Comparison of ENCODE assay signal across 15 mouse cellular contexts in genomic region chr7:122094564-122095330, GRCm38 (mm10). TPM values are rescaled to one million over a fixed set of nuclear protein-coding genes. Genes with fewer than 3 reads are reported as not detected.
DNase-seq lines count a peak whose midpoint lies in the region; ATAC-seq and TF ChIP-seq lines count a peak whose summit lies in the region.
"Had no signal": no experiment of that assay in that cellular context is flagged by ENCODE, and none has a peak within 500 bp of the region (broad histone marks: within the 10 kb centered on the region; RNA-seq: fewer than 3 reads in every experiment).

No protein-coding gene starts in this region.

- H3K9ac ChIP-seq in midbrain, embryonic 11.5 days (ENCODE audit: low read length) = no peak overlapping the region
- no peak overlapping the region for H3K9ac ChIP-seq in midbrain, postnatal 0 days (replicated peaks; ENCODE audit: low read length, poor library complexity, severe bottlenecking)
- H3K9ac ChIP-seq: limb, embryonic 13.5 days; stomach, embryonic 15.5 days had no signal

- no peak for TF ChIP-seq CTCF in gastrocnemius, adult 2 months (IDR thresholded peaks at IDR 0.05)
- TF ChIP-seq CTCF in midbrain, postnatal 0 days (IDR thresholded peaks at IDR 0.05) = no peak

- H3K27ac ChIP-seq in gastrocnemius, adult 2 months = 0 out of 2 replicates have a peak overlapping the region, but pooled peaks have one; percentile 16
- H3K27ac ChIP-seq in midbrain, embryonic 11.5 days (ENCODE audit: low read depth, low read length) = no peak overlapping the region
- H3K27ac ChIP-seq in midbrain, postnatal 0 days (ENCODE audit: low read depth, low read length) = no peak overlapping the region
- H3K27ac ChIP-seq: limb, embryonic 13.5 days; midbrain, embryonic 10.5 days; stomach, embryonic 15.5 days had no signal

- DNase-seq in gastrocnemius, adult 2 months = no peak
- DNase-seq in gastrocnemius, adult 8-10 months (ENCODE audit: low spot score in 2 of 2) = no peak
- peak; percentile 74 for DNase-seq in midbrain, embryonic 11.5 days (ENCODE audit: low spot score, missing footprints)
- DNase-seq in midbrain, postnatal 0 days (ENCODE audit: low spot score) = no peak
- peak; percentile 54 for DNase-seq in splenic B cell, adult 2 months (ENCODE audit: low read depth, low spot score)
- no peak for DNase-seq in c-Kit-positive CD71-positive TER-119-positive erythroid progenitor cells, embryonic 14.5 days (ENCODE audit: low spot score)
- DNase-seq: gastrocnemius, postnatal 10 days; retina, postnatal 1 day had no signal

- no peak overlapping the region for H3K4me3 ChIP-seq in gastrocnemius, adult 2 months
- H3K4me3 ChIP-seq in midbrain, embryonic 11.5 days (ENCODE audit: low read depth, low read length) = no peak overlapping the region
- no peak overlapping the region for H3K4me3 ChIP-seq in midbrain, postnatal 0 days (ENCODE audit: low read depth, low read length)
- H3K4me3 ChIP-seq: erythroblast, embryonic 14.5 days; limb, embryonic 13.5 days; midbrain, embryonic 10.5 days; stomach, embryonic 15.5 days had no signal

- no peak overlapping the region for H3K4me2 ChIP-seq in midbrain, embryonic 11.5 days
- no peak overlapping the region for H3K4me2 ChIP-seq in midbrain, postnatal 0 days (ENCODE audit: low read depth, low read length, poor library complexity, severe bottlenecking)
- H3K4me2 ChIP-seq: limb, embryonic 13.5 days; stomach, embryonic 15.5 days had no signal

- no peaks in the 10 kb centered on the region for H3K27me3 ChIP-seq in midbrain, embryonic 11.5 days (ENCODE audit: control insufficient read depth, insufficient read depth, low read length)
- no peaks in the 10 kb centered on the region for H3K27me3 ChIP-seq in midbrain, postnatal 0 days (ENCODE audit: insufficient read depth, low read length)
- no peaks in the 10 kb centered on the region for H3K27me3 ChIP-seq in splenic B cell, adult 2 months (ENCODE audit: control insufficient read depth, insufficient read depth, low read length, poor library complexity, severe bottlenecking)
- H3K27me3 ChIP-seq: limb, embryonic 13.5 days; stomach, embryonic 15.5 days had no signal

- WGBS in midbrain, embryonic 11.5 days = 94% methylated on average over 2 of the region's 2 CpGs
- 94% methylated on average over 2 of the region's 2 CpGs for whole genome bisulfite sequencing in midbrain, postnatal 0 days

- ATAC-seq in midbrain, embryonic 11.5 days (ENCODE audit: low FRiP score) = no peak
- no peak for ATAC-seq in midbrain, postnatal 0 days (ENCODE audit: low FRiP score)
- peak; percentile 70 for ATAC-seq in common myeloid progenitor, adult 5-6 weeks (replicated peaks; ENCODE audit: low read depth, poor library complexity, severe bottlenecking)
- no peak for ATAC-seq in frontal cortex, adult (ENCODE audit: low TSS enrichment)
- ATAC-seq: inflammation-experienced regulatory T-cells, adult 6 months had no signal

- intact Hi-C loops in gastrocnemius, adult 2 months (cut with DNase I) = loop anchor here (5.0 kb wide), 1 partner anchor 103 kb away; no protein-coding TSS in a partner anchor

- no peaks in the 10 kb centered on the region for H3K4me1 ChIP-seq in midbrain, embryonic 11.5 days (ENCODE audit: control insufficient read depth, insufficient read depth, low read length)
- no peaks in the 10 kb centered on the region for H3K4me1 ChIP-seq in midbrain, postnatal 0 days (ENCODE audit: insufficient read depth, low read length)
- H3K4me1 ChIP-seq: midbrain, embryonic 10.5 days; stomach, embryonic 15.5 days had no signal

- peaks cover 28% of the 10 kb centered on the region for H3K36me3 ChIP-seq in midbrain, embryonic 11.5 days (ENCODE audit: control insufficient read depth, insufficient read depth, low read length)
- peaks cover 55% of the 10 kb centered on the region for H3K36me3 ChIP-seq in midbrain, postnatal 0 days (ENCODE audit: insufficient read depth, low read length)
- peaks cover 13% of the 10 kb centered on the region; the same call in 1 of the 2 replicates for H3K36me3 ChIP-seq in splenic B cell, adult 2 months (ENCODE audit: control insufficient read depth, insufficient read depth, low read length, poor library complexity, severe bottlenecking)

- no peaks in the 10 kb centered on the region for H3K9me3 ChIP-seq in midbrain, embryonic 11.5 days (ENCODE audit: control insufficient read depth, low read length)
- H3K9me3 ChIP-seq in midbrain, postnatal 0 days (ENCODE audit: low read length) = no peaks in the 10 kb centered on the region
- H3K9me3 ChIP-seq: limb, embryonic 13.5 days; midbrain, embryonic 10.5 days; stomach, embryonic 15.5 days had no signal

RNA-seq across cellular contexts. Expression of gene Ndufab1, which starts 6.9 kb away (rescaled TPM):
- total RNA-seq in gastrocnemius, adult 2 months (2021) = 100 to 1,000 TPM; 529 to 848 TPM
- total RNA-seq in gastrocnemius, adult 8-10 months (2022) = 100 to 1,000 TPM; 535 to 610 (median 563) TPM
- polyA plus RNA-seq in midbrain, embryonic 11.5 days (2014; fragmentation: Nextera tagmentation; extraction: Ambion mirVana) = 688 and 709 TPM in 2 replicates
- total RNA-seq in midbrain, postnatal 0 days (2014; rRNA removed) = 43.0 and 67.9 TPM in 2 replicates
- 711 and 727 TPM in 2 replicates for polyA plus RNA-seq in midbrain, postnatal 0 days (2015; fragmentation: Nextera tagmentation; extraction: Ambion mirVana)
- 45.1 and 129 TPM in 2 replicates for total RNA-seq in common myeloid progenitor, adult 5-6 weeks (2017)

RNA-seq across cellular contexts. Expression of gene Ears2, which starts 27.7 kb away (rescaled TPM):
- total RNA-seq in gastrocnemius, adult 2 months (2021) = 1 to 10 TPM; 6.6 to 8.2 TPM
- total RNA-seq in gastrocnemius, adult 8-10 months (2022) = 1 to 10 TPM; 6.4 to 9.3 (median 8.0) TPM
- 13.4 and 16.3 TPM in 2 replicates for polyA plus RNA-seq in midbrain, embryonic 11.5 days (2014; fragmentation: Nextera tagmentation; extraction: Ambion mirVana)
- 14.0 and 15.3 TPM in 2 replicates for total RNA-seq in midbrain, postnatal 0 days (2014; rRNA removed)
- 7.2 and 7.5 TPM in 2 replicates for polyA plus RNA-seq in midbrain, postnatal 0 days (2015; fragmentation: Nextera tagmentation; extraction: Ambion mirVana)
- total RNA-seq in common myeloid progenitor, adult 5-6 weeks (2017) = 5.1 and 9.6 TPM in 2 replicates

RNA-seq across cellular contexts. Expression of gene Ubfd1, which starts 27.8 kb away (rescaled TPM):
- total RNA-seq in gastrocnemius, adult 2 months (2021) = 10 to 100 TPM; 23.2 to 25.5 TPM
- 10 to 100 TPM; 18.3 to 22.9 (median 21.0) TPM for total RNA-seq in gastrocnemius, adult 8-10 months (2022)
- 94.1 and 94.6 TPM in 2 replicates for polyA plus RNA-seq in midbrain, embryonic 11.5 days (2014; fragmentation: Nextera tagmentation; extraction: Ambion mirVana)
- total RNA-seq in midbrain, postnatal 0 days (2014; rRNA removed) = 124 and 137 TPM in 2 replicates
- polyA plus RNA-seq in midbrain, postnatal 0 days (2015; fragmentation: Nextera tagmentation; extraction: Ambion mirVana) = 63.2 and 69.0 TPM in 2 replicates
- total RNA-seq in common myeloid progenitor, adult 5-6 weeks (2017) = 31.3 and 38.4 TPM in 2 replicates

RNA-seq across cellular contexts. Expression of gene Palb2, which starts 38.0 kb away (rescaled TPM):
- total RNA-seq in gastrocnemius, adult 2 months (2021) = under 1 TPM; 0.61 to 0.66 TPM
- total RNA-seq in gastrocnemius, adult 8-10 months (2022) = 1 to 10 TPM in 1 of 4 experiments, under 1 TPM in 3; 0.24 to 1.2 (median 0.42) TPM
- 19.0 and 22.6 TPM in 2 replicates for polyA plus RNA-seq in midbrain, embryonic 11.5 days (2014; fragmentation: Nextera tagmentation; extraction: Ambion mirVana)
- total RNA-seq in midbrain, postnatal 0 days (2014; rRNA removed) = 1.5 and 4.0 TPM in 2 replicates
- polyA plus RNA-seq in midbrain, postnatal 0 days (2015; fragmentation: Nextera tagmentation; extraction: Ambion mirVana) = 2.1 and 2.5 TPM in 2 replicates
- 21.9 and 33.6 TPM in 2 replicates for total RNA-seq in common myeloid progenitor, adult 5-6 weeks (2017)

RNA-seq across cellular contexts. Expression of gene Dctn5, which starts 38.1 kb away (rescaled TPM):
- total RNA-seq in gastrocnemius, adult 2 months (2021) = 10 to 100 TPM; 16.4 to 21.1 TPM
- total RNA-seq in gastrocnemius, adult 8-10 months (2022) = 10 to 100 TPM; 16.2 to 18.3 (median 17.6) TPM
- 140 and 141 TPM in 2 replicates for polyA plus RNA-seq in midbrain, embryonic 11.5 days (2014; fragmentation: Nextera tagmentation; extraction: Ambion mirVana)
- total RNA-seq in midbrain, postnatal 0 days (2014; rRNA removed) = 106 TPM in 2 replicates
- polyA plus RNA-seq in midbrain, postnatal 0 days (2015; fragmentation: Nextera tagmentation; extraction: Ambion mirVana) = 144 and 169 TPM in 2 replicates
- 54.0 and 55.2 TPM in 2 replicates for total RNA-seq in common myeloid progenitor, adult 5-6 weeks (2017)

Comparison
In these comparisons a context has a peak if more than half of its experiments do, and no peak if none do; other contexts are left out.
1. DNase-seq: peak in midbrain, embryonic 11.5 days (single experiment) and splenic B cell, adult 2 months (single experiment); none in gastrocnemius, adult 2 months (single experiment), gastrocnemius, adult 8-10 months (0 of 2), midbrain, postnatal 0 days (single experiment) and c-Kit-positive CD71-positive TER-119-positive erythroid progenitor cells, embryonic 14.5 days (single experiment).